8 mouse cellular contexts compared by ENCODE assay signal in genomic region chr3:41742278-41742934, GRCm38 (mm10). TPM values are rescaled to one million over a fixed set of nuclear protein-coding genes. Genes with fewer than 3 reads are reported as not detected.
DNase-seq lines count a peak whose midpoint lies in the region; ATAC-seq and TF ChIP-seq lines count a peak whose summit lies in the region.

Gene Sclt1, minus strand, starts transcription at chr3:41742514.
Gene D3Ertd751e, plus strand, starts transcription at chr3:41742611.

- H3K4me2 ChIP-seq in hindbrain, postnatal 0 days (ENCODE audit: low read depth, low read length) = peak within 1 kb of the TSS; percentile 92

- no peaks in the 10 kb centered on the region for H3K9me3 ChIP-seq in hindbrain, postnatal 0 days (ENCODE audit: low read length)

- WGBS in hindbrain, postnatal 0 days = under 1% methylated on average over 58 of the region's 66 CpGs

- TF ChIP-seq CTCF in gastrocnemius, adult 2 months (IDR thresholded peaks at IDR 0.05) = no peak
- TF ChIP-seq CTCF in hindbrain, postnatal 0 days (IDR thresholded peaks at IDR 0.05; ENCODE audit: low read depth) = peak; percentile 27; the same call in 1 of the 2 replicates
- peak; percentile 22; the same call in 1 of the 2 replicates for TF ChIP-seq CTCF in left cerebral cortex, adult 2 months (IDR thresholded peaks at IDR 0.05)

- no peaks in the 10 kb centered on the region for H3K36me3 ChIP-seq in hindbrain, postnatal 0 days (ENCODE audit: insufficient read depth, low read length)

- peak; percentile 99 for ATAC-seq in common myeloid progenitor, adult 5-6 weeks (replicated peaks; ENCODE audit: low read depth, poor library complexity, severe bottlenecking)
- peak; percentile 100 for ATAC-seq in hindbrain, postnatal 0 days
- ATAC-seq in megakaryocyte, adult 5-6 weeks (ENCODE audit: poor library complexity, severe bottlenecking) = peak; percentile 99

- H3K27ac ChIP-seq in gastrocnemius, adult 2 months = peak within 1 kb of the TSS; percentile 94
- peak within 1 kb of the TSS; percentile 93 for H3K27ac ChIP-seq in hindbrain, postnatal 0 days
- peak within 1 kb of the TSS; percentile 98 for H3K27ac ChIP-seq in left cerebral cortex, adult 2 months

- DNase-seq in ZHBTc4 (ENCODE audit: low read depth, low spot score) = peak; percentile 98
- peak; percentile 98 for DNase-seq in gastrocnemius, adult 2 months
- DNase-seq in hindbrain, postnatal 0 days (ENCODE audit: low spot score) = peak; percentile 99
- peak; percentile 98 for DNase-seq in left cerebral cortex, adult 2 months (ENCODE audit: extremely low spot score in 1 of 2, low spot score in 2 of 2)
- peak; percentile 98 for DNase-seq in right cerebral cortex, adult 2 months (ENCODE audit: low spot score in 2 of 2)
- peak; percentile 97 for DNase-seq in urinary bladder, postnatal 14 days (ENCODE audit: low spot score)

- peak within 1 kb of the TSS; percentile 89 for H3K4me3 ChIP-seq in gastrocnemius, adult 2 months
- peak within 1 kb of the TSS; percentile 68 for H3K4me3 ChIP-seq in hindbrain, postnatal 0 days (ENCODE audit: low read length)
- H3K4me3 ChIP-seq in left cerebral cortex, adult 2 months = peak within 1 kb of the TSS; percentile 69

- H3K4me1 ChIP-seq in hindbrain, postnatal 0 days (ENCODE audit: insufficient read depth, low read length) = no peaks in the 10 kb centered on the region; the same call in 1 of the 2 replicates

- H3K9ac ChIP-seq in hindbrain, postnatal 0 days (replicated peaks; ENCODE audit: low read length) = peak within 1 kb of the TSS; percentile 65

- no peaks in the 10 kb centered on the region for H3K27me3 ChIP-seq in hindbrain, postnatal 0 days (ENCODE audit: insufficient read depth, low read length)

- intact Hi-C loops in gastrocnemius, adult 2 months (cut with DNase I) = no loop called here
- intact Hi-C loops in left cerebral cortex, adult 2 months (cut with DNase I) = no loop called here

RNA-seq across cellular contexts. Expression of gene Sclt1, which starts in this region (rescaled TPM):
- total RNA-seq in common myeloid progenitor, adult 5-6 weeks (2017) = 33.1 and 41.7 TPM in 2 replicates
- 1 to 10 TPM; 5.0 to 5.4 TPM for total RNA-seq in gastrocnemius, adult 2 months (2021)
- total RNA-seq in hindbrain, postnatal 0 days (2014; rRNA removed) = 10.0 and 18.2 TPM in 2 replicates
- 15.9 and 19.1 TPM in 2 replicates for polyA plus RNA-seq in hindbrain, postnatal 0 days (2015; fragmentation: Nextera tagmentation; extraction: Ambion mirVana)
- 10 to 100 TPM; 19.7 to 20.3 TPM for total RNA-seq in left cerebral cortex, adult 2 months (2021)
- total RNA-seq in megakaryocyte, adult 5-6 weeks (2015) = 13.0 and 14.2 TPM in 2 replicates
- 14.5 and 19.1 TPM in 2 replicates for total RNA-seq in megakaryocyte, adult 5-6 weeks (2017)

RNA-seq across cellular contexts. Expression of gene D3Ertd751e, which starts in this region (rescaled TPM):
- 16.5 and 19.2 TPM in 2 replicates for total RNA-seq in common myeloid progenitor, adult 5-6 weeks (2017)
- total RNA-seq in gastrocnemius, adult 2 months (2021) = 1 to 10 TPM; 3.3 to 4.7 TPM
- total RNA-seq in hindbrain, postnatal 0 days (2014; rRNA removed) = 2.9 and 4.7 TPM in 2 replicates
- polyA plus RNA-seq in hindbrain, postnatal 0 days (2015; fragmentation: Nextera tagmentation; extraction: Ambion mirVana) = 11.1 and 12.9 TPM in 2 replicates
- 1 to 10 TPM; 9.5 TPM for total RNA-seq in left cerebral cortex, adult 2 months (2021)
- 6.0 and 7.2 TPM in 2 replicates for total RNA-seq in megakaryocyte, adult 5-6 weeks (2015)
- total RNA-seq in megakaryocyte, adult 5-6 weeks (2017) = 6.3 and 9.3 TPM in 2 replicates

Comparison
In these comparisons a context has a peak if more than half of its experiments do, and no peak if none do; other contexts are left out.
1. Peak in every context shown above with its lines: DNase-seq, ATAC-seq, H3K4me3 ChIP-seq and H3K27ac ChIP-seq.